Mouse (Mus musculus): ENCODE measurements around the gene Aggf1. TPM values are rescaled to one million over a fixed set of nuclear protein-coding genes. Genes with fewer than 3 reads are reported as not detected.

Gene Aggf1
- 33.4 and 40.2 TPM in 2 replicates for polyA plus RNA-seq (2014; fragmentation: Nextera tagmentation; extraction: Ambion mirVana)

DNA sequence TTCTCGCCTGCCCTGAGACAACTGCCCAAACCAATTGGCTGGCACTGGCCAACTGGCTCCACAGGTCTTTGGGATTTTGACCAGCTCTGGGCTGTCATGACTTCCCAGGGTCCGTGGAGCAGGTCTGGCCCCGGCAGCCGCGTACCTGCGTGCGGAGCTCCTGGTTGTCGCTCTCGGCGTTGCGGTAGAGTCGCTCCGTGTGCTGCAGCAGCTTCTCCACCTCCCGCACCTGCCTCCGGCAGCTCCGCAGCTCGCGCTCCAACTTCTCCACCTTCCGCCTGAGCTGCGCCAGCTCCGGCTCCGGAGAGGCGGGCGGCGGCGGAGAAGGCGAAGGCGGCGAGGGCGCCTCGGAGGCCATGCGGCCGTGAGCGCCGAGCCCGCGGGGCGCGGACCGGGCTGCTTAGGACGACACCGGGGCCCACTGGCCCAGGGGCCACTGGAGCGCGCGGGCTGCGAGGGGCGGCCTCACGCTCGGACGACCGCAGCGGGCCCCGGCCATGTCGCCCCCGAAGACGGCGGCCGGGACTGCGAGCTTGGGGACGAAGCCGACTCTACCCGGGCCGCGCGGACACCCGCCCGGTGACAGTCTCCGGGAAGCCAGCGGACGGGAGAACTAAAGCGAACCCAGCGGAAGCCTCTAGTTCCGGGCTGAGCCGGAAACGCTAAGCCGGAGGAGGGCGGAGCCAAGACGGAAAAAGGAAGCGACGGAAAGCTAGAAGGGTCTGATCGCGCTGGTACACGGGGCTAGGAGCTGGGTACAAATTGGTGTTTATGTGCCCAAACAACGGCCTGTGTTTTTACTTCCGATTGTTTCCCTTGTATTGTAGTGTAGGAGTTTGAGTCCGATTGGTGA lies at the start of gene Aggf1:
TSS of gene Aggf1 (minus strand) at position 652 of the 853 bp plus-strand sequence.
- Histone ChIP-seq H3K36me3 (ENCODE audit: control insufficient read depth, insufficient read depth, low read length) (peaks cover 12% of the 10 kb centered on the region), H3K4me2 (replicated peaks; ENCODE audit: low read depth, low read length) (peak within 1 kb of the TSS; percentile 87), H3K9ac (ENCODE audit: low read depth, low read length) (peak within 1 kb of the TSS; percentile 95), H3K27me3 (ENCODE audit: control insufficient read depth, insufficient read depth, low read length) (no peaks in the 10 kb centered on the region), H3K4me1 (ENCODE audit: control insufficient read depth, insufficient read depth, low read length) (peaks cover 11% of the 10 kb centered on the region), H3K4me3 (ENCODE audit: low read length) (peak within 1 kb of the TSS; percentile 99), H3K27ac (ENCODE audit: low read depth, low read length) (peak within 1 kb of the TSS; percentile 67; the same call in 1 of the 2 replicates), H3K9me3 (ENCODE audit: control insufficient read depth, low read length) (no peaks in the 10 kb centered on the region)
- WGBS, result 0% methylated on average over 78 of the region's 86 CpGs
- peak; percentile 96 for ATAC-seq (ENCODE audit: low FRiP score, low TSS enrichment)

DNA sequence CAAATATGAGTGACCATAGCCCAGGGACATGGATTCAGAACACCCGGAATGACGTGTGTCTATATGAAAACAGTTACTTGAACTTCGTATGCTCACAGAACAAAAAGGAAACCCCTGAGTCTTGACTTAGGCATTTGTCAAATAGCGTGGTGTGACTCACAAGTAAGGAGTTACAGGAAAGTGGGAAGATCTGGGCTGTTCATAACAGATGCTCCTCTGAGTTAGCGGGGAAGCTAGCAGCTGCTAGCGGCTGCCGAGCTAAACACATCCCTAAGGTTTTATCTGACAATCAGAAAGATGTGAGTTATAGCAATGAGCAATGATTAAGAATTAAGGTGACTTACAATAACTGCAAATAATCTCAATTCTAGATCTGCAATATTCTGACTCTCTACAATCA lies 49.8 kb upstream of the Aggf1 start:
- H3K36me3 ChIP-seq (ENCODE audit: control insufficient read depth, insufficient read depth, low read length), result no peaks in the 10 kb centered on the region

DNA sequence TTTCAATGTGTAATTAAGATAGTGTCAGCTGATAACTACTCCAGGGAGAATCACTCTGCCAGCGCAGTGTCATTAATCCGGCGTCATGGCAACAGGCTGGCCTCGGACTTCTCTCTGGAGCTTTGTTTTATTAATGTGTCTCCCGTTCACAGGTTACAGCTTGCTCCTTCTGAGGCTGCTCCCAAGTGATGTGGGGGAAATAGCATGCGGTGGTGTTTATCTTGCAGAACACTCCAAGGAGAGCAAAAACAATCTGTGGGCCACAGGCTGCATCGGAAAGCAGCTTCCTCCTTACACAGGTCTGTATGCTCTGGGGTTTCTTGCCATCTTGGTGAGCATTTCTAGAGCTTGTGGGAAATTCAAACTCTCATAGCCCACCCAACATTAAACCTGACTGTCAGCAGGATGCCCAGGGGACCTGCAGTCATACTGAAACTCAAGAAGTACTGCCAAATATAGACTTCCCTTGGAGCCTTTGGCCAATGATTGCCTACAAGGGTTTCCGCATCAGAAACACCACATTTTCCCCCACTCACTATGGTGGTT lies 44.1 kb upstream of the Aggf1 start:
- Histone ChIP-seq H3K27me3 (ENCODE audit: control insufficient read depth, insufficient read depth, low read length) (no peaks in the 10 kb centered on the region), H3K9ac (ENCODE audit: low read depth, low read length) (no peak overlapping the region), H3K27ac (ENCODE audit: low read depth, low read length) (no peak overlapping the region), H3K4me2 (replicated peaks; ENCODE audit: low read depth, low read length) (peak overlapping the region; percentile 13; the same call in 1 of the 2 replicates), H3K9me3 (ENCODE audit: control insufficient read depth, low read length) (no peaks in the 10 kb centered on the region), H3K4me3 (ENCODE audit: low read length) (no peak overlapping the region), H3K4me1 (ENCODE audit: control insufficient read depth, insufficient read depth, low read length) (peaks cover 7% of the 10 kb centered on the region; the same call in 1 of the 2 replicates), H3K36me3 (ENCODE audit: control insufficient read depth, insufficient read depth, low read length) (no peaks in the 10 kb centered on the region)
- WGBS, result 13% methylated on average over 8 of the region's 8 CpGs
- peak; percentile 39; the same call in 1 of the 2 replicates for ATAC-seq (ENCODE audit: low FRiP score, low TSS enrichment)

More for the DNA sequence above, 49.8 kb upstream of the Aggf1 start:
- no peak overlapping the region for H3K4me3 ChIP-seq (ENCODE audit: low read length)
- H3K9me3 ChIP-seq (ENCODE audit: control insufficient read depth, low read length), result no peaks in the 10 kb centered on the region
- no peak overlapping the region for H3K9ac ChIP-seq (ENCODE audit: low read depth, low read length)
- no peak for ATAC-seq (ENCODE audit: low FRiP score, low TSS enrichment)
- no peaks in the 10 kb centered on the region for H3K4me1 ChIP-seq (ENCODE audit: control insufficient read depth, insufficient read depth, low read length)
- H3K4me2 ChIP-seq (replicated peaks; ENCODE audit: low read depth, low read length), result no peak overlapping the region
- H3K27me3 ChIP-seq (ENCODE audit: control insufficient read depth, insufficient read depth, low read length), result no peaks in the 10 kb centered on the region
- WGBS, result 77% methylated on average over 7 of the region's 7 CpGs
- no peak overlapping the region for H3K27ac ChIP-seq (ENCODE audit: low read depth, low read length)

DNA sequence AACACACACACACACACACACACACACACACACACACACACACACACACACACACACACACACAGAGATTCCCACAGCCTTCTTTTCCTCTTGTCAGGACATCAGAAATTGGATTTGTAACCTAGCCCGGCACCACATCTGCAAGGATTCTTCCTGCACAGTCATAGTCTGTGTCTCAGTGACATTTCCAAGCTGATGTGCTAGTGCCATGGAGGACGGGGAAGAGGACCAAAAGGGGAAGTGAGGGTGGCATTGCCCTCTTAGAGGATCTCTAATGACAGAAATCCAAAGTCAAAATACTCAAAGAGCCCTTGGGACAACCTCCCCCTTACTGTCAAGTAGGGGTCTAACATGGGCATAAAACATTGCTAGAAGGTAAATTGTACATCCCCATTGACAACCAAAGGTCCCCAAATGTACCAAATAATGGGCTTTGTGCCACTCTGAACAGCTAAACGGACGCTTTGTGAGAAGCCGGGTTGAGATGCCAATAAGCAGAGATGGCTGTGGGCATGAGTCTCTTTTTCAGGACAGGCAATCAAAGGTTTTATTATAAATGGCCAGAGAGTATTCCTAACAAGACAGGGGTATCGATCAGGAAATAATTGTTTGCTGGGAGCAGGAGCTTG lies 43.5 kb upstream of the Aggf1 start:
- Histone ChIP-seq H3K4me1 (ENCODE audit: control insufficient read depth, insufficient read depth, low read length) (peaks cover 7% of the 10 kb centered on the region; the same call in 1 of the 2 replicates), H3K9me3 (ENCODE audit: control insufficient read depth, low read length) (no peaks in the 10 kb centered on the region), H3K36me3 (ENCODE audit: control insufficient read depth, insufficient read depth, low read length) (no peaks in the 10 kb centered on the region), H3K27me3 (ENCODE audit: control insufficient read depth, insufficient read depth, low read length) (no peaks in the 10 kb centered on the region), H3K9ac (ENCODE audit: low read depth, low read length) (no peak overlapping the region), H3K4me3 (ENCODE audit: low read length) (no peak overlapping the region), H3K27ac (ENCODE audit: low read depth, low read length) (no peak overlapping the region), H3K4me2 (replicated peaks; ENCODE audit: low read depth, low read length) (no peak overlapping the region)
- no peak for ATAC-seq (ENCODE audit: low FRiP score, low TSS enrichment)
- 58% methylated on average over 6 of the region's 6 CpGs for WGBS

DNA sequence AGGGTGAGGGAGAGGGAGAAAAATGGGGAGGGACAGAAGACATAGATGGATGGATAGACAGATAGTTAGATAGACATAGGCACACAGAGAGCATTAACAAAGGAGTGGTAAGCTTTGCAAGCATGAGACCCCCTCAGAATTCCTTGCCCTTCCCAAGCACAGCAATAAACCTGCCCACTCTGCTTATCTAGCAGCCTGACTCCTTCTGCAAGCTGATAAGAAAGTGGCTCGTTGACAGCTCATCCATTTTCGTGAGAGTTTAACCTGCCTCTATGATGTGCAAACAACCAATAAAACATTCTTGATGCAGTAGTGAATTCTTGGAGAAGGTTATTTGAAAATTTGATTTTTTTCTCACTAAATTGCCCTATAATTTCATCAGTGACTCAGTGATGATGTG lies 37.1 kb upstream of the Aggf1 start:
- Histone ChIP-seq H3K27me3 (ENCODE audit: control insufficient read depth, insufficient read depth, low read length) (no peaks in the 10 kb centered on the region), H3K36me3 (ENCODE audit: control insufficient read depth, insufficient read depth, low read length) (no peaks in the 10 kb centered on the region), H3K4me1 (ENCODE audit: control insufficient read depth, insufficient read depth, low read length) (no peaks in the 10 kb centered on the region), H3K9me3 (ENCODE audit: control insufficient read depth, low read length) (no peaks in the 10 kb centered on the region), H3K4me3 (ENCODE audit: low read length) (no peak overlapping the region), H3K9ac (ENCODE audit: low read depth, low read length) (no peak overlapping the region), H3K4me2 (replicated peaks; ENCODE audit: low read depth, low read length) (no peak overlapping the region), H3K27ac (ENCODE audit: low read depth, low read length) (no peak overlapping the region)
- no peak for ATAC-seq (ENCODE audit: low FRiP score, low TSS enrichment)
- 37% methylated on average over 2 of the region's 2 CpGs for WGBS

DNA sequence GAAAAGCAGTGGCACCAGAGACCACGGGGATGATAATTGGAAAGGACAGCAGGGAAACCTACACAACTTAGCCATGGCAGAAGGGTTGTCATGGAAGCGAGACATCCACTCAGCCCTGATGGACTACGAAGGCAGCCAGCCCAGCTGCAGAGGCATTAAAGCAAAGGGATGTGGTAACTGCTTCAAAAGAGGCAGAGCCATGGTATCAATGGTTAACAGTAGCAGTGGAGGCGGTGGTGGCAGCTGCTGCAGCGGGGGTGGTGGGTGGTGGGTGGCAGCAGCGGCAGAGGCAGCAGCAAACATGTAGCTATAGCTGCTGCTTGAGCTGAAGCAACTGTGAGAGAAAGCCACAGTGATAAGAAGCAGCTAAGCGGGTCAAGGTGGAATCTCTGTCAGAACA lies 18.1 kb upstream of the Aggf1 start:
- H3K27me3 ChIP-seq (ENCODE audit: control insufficient read depth, insufficient read depth, low read length), result no peaks in the 10 kb centered on the region
- WGBS, result 89% methylated on average over 7 of the region's 7 CpGs
- H3K9ac ChIP-seq (ENCODE audit: low read depth, low read length), result no peak overlapping the region

DNA sequence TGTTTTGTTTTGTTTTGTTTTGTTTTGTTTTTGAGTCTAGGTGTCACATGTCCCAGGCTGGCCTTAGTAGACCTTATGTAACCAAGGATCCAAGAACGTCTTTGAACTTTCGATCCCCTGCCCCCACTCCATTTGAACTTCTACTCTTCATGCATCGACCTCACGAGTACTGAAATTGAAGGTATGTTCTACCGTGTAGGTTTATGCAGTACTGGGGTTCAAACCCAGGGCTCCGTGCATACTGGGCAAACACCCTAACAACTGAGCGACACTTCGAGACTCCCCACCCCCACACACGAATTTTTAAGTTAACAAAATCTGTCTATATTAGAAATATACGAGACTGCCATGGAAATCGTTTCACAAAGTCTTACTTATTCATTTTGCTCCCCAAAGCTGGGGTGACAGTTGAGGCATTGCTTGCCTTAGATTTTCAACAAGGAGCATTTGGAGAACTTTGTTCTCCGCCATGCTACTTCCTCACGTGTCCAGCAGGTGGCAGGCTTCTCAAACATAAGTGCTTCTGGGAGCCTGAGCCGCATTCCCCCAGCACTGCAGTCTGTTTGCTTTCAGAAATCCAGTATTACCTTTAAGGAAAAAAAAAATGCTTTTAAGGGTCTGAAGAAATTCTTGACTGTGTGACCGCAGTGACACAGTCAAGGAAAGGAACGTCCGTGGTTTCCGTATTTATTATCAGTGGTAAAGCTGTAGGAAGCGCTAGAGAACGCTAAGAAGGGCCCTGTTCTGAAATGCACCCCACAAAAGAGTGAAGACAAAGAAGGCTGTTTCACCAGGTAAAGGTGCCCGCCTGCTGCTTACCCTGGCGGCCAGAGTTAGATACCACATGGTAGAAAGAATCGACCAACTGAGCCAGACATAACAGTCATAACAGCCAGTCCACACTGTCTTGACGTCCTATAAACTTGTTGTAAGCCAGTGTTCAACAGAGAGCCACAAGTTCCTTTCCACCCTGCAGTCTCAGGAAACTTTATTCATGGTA lies 15.0 kb upstream of the Aggf1 start:
- no peaks in the 10 kb centered on the region for H3K27me3 ChIP-seq (ENCODE audit: control insufficient read depth, insufficient read depth, low read length)
- no peaks in the 10 kb centered on the region for H3K4me1 ChIP-seq (ENCODE audit: control insufficient read depth, insufficient read depth, low read length)
- H3K9ac ChIP-seq (ENCODE audit: low read depth, low read length), result no peak overlapping the region
- no peak overlapping the region; the same call in 1 of the 2 replicates for H3K4me2 ChIP-seq (replicated peaks; ENCODE audit: low read depth, low read length)
- ATAC-seq (ENCODE audit: low FRiP score, low TSS enrichment), result peak; percentile 35; the same call in 1 of the 2 replicates
- no peak overlapping the region for H3K4me3 ChIP-seq (ENCODE audit: low read length)
- H3K36me3 ChIP-seq (ENCODE audit: control insufficient read depth, insufficient read depth, low read length), result no peaks in the 10 kb centered on the region
- WGBS, result 33% methylated on average over 24 of the region's 24 CpGs
- no peak overlapping the region for H3K27ac ChIP-seq (ENCODE audit: low read depth, low read length)
- H3K9me3 ChIP-seq (ENCODE audit: control insufficient read depth, low read length), result peaks cover under 1% of the 10 kb centered on the region; the same call in 1 of the 2 replicates

More for the DNA sequence above, 18.1 kb upstream of the Aggf1 start:
- no peaks in the 10 kb centered on the region for H3K4me1 ChIP-seq (ENCODE audit: control insufficient read depth, insufficient read depth, low read length)
- no peak overlapping the region for H3K27ac ChIP-seq (ENCODE audit: low read depth, low read length)
- no peak overlapping the region for H3K4me3 ChIP-seq (ENCODE audit: low read length)
- peaks cover 15% of the 10 kb centered on the region for H3K9me3 ChIP-seq (ENCODE audit: control insufficient read depth, low read length)
- H3K36me3 ChIP-seq (ENCODE audit: control insufficient read depth, insufficient read depth, low read length), result no peaks in the 10 kb centered on the region
- no peak for ATAC-seq (ENCODE audit: low FRiP score, low TSS enrichment)
- H3K4me2 ChIP-seq (replicated peaks; ENCODE audit: low read depth, low read length), result no peak overlapping the region

DNA sequence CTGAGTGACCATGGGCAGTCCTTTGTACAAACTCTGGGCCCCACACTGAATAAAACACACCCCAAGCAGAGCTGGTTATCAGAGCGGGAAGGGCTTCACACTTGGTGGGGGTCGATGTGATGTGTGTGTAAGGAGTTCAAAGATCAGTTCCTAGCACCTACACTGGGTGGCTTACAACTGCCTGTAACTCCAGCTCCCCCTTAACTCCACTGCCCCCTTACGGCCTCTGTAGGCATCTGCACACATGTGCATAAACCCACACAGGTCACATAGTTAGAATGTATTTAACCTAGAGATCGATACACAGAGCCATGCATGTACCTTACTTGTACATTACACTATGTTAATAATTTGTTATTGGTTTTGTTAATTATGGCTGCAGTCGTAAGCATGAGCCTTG lies 13.1 kb upstream of the Aggf1 start:
- H3K36me3 ChIP-seq (ENCODE audit: control insufficient read depth, insufficient read depth, low read length), result no peaks in the 10 kb centered on the region
- 85% methylated on average over 5 of the region's 5 CpGs for WGBS

More for the DNA sequence above, 13.1 kb upstream of the Aggf1 start:
- Histone ChIP-seq H3K4me3 (ENCODE audit: low read length) (no peak overlapping the region), H3K4me1 (ENCODE audit: control insufficient read depth, insufficient read depth, low read length) (no peaks in the 10 kb centered on the region), H3K27ac (ENCODE audit: low read depth, low read length) (no peak overlapping the region), H3K9me3 (ENCODE audit: control insufficient read depth, low read length) (no peaks in the 10 kb centered on the region), H3K9ac (ENCODE audit: low read depth, low read length) (no peak overlapping the region), H3K27me3 (ENCODE audit: control insufficient read depth, insufficient read depth, low read length) (no peaks in the 10 kb centered on the region), H3K4me2 (replicated peaks; ENCODE audit: low read depth, low read length) (no peak overlapping the region)
- no peak for ATAC-seq (ENCODE audit: low FRiP score, low TSS enrichment)

All from kidney, embryonic 14.5 days (tissue).